Mouse (Mus musculus): ENCODE measurements at regions not wholly inside any gene's neighbourhood (a gene's known extent, or its start where the extent isn't known, plus 50 kb on each side); places are given as distances from the start of the nearest gene placed in this dataset.

GRCm38 (mm10) chr4:47622851-47623743 is 148.6 kb downstream of the Sec61b start:
- no peak for DNase-seq (ENCODE audit: low spot score)

- no peak for DNase-seq (ENCODE audit: low spot score)
Observed at GRCm38 (mm10) chr4:47630006-47630405, 155.5 kb downstream of the Sec61b start.

GRCm38 (mm10) chr4:47630427-47630826 is 156.0 kb downstream of the Sec61b start:
- DNase-seq (ENCODE audit: low spot score), result no peak

GRCm38 (mm10) chr4:47638876-47639494 is 164.5 kb downstream of the Sec61b start:
- no peak for DNase-seq (ENCODE audit: low spot score)

GRCm38 (mm10) chr4:47645093-47645492 is 170.6 kb downstream of the Sec61b start:
- no peak for DNase-seq (ENCODE audit: low spot score)

GRCm38 (mm10) chr4:47648701-47649100 is 174.2 kb downstream of the Sec61b start:
- DNase-seq (ENCODE audit: low spot score), result no peak

- DNase-seq (ENCODE audit: low spot score), result no peak
Observed at GRCm38 (mm10) chr4:47649951-47650350, 175.5 kb downstream of the Sec61b start.

- no peak for DNase-seq (ENCODE audit: low spot score)
Observed at GRCm38 (mm10) chr4:47651521-47651920, 177.1 kb downstream of the Sec61b start.

GRCm38 (mm10) chr4:47653143-47653542 is 178.7 kb downstream of the Sec61b start:
- no peak for DNase-seq (ENCODE audit: low spot score)

GRCm38 (mm10) chr4:47669519-47669918 is 195.1 kb downstream of the Sec61b start:
- DNase-seq (ENCODE audit: low spot score), result no peak

- DNase-seq (ENCODE audit: low spot score), result no peak
Observed at GRCm38 (mm10) chr4:47670476-47670875, 196.0 kb downstream of the Sec61b start.

- no peak for DNase-seq (ENCODE audit: low spot score)
Observed at GRCm38 (mm10) chr4:47671362-47671761, 196.9 kb downstream of the Sec61b start.

GRCm38 (mm10) chr4:47681141-47681540 is 206.7 kb downstream of the Sec61b start:
- DNase-seq (ENCODE audit: low spot score), result no peak

- no peak for DNase-seq (ENCODE audit: low spot score)
Observed at GRCm38 (mm10) chr4:47691207-47691606, 216.7 kb downstream of the Sec61b start.

GRCm38 (mm10) chr4:47692654-47693053 is 218.2 kb downstream of the Sec61b start:
- DNase-seq (ENCODE audit: low spot score), result no peak

GRCm38 (mm10) chr4:47693221-47693620 is 218.8 kb downstream of the Sec61b start:
- no peak for DNase-seq (ENCODE audit: low spot score)

- DNase-seq (ENCODE audit: low spot score), result no peak
Observed at GRCm38 (mm10) chr4:47697071-47697470, 222.6 kb downstream of the Sec61b start.

GRCm38 (mm10) chr4:47698514-47698913 is 224.1 kb downstream of the Sec61b start:
- no peak for DNase-seq (ENCODE audit: low spot score)

- no peak for DNase-seq (ENCODE audit: low spot score)
Observed at GRCm38 (mm10) chr4:47698926-47699325, 224.5 kb downstream of the Sec61b start.

GRCm38 (mm10) chr4:47703501-47703900 is 229.0 kb downstream of the Sec61b start:
- no peak for DNase-seq (ENCODE audit: low spot score)

GRCm38 (mm10) chr4:47704607-47705006 is 230.1 kb downstream of the Sec61b start:
- no peak for DNase-seq (ENCODE audit: low spot score)

- DNase-seq (ENCODE audit: low spot score), result no peak
Observed at GRCm38 (mm10) chr4:47707966-47708365, 233.5 kb downstream of the Sec61b start.

GRCm38 (mm10) chr4:47713387-47713786 is 238.9 kb downstream of the Sec61b start:
- DNase-seq (ENCODE audit: low spot score), result no peak
